Mouse (Mus musculus): Measurements from ENCODE around the gene Esrrg.

The Esrrg gene

GRCm38 (mm10) chr1:187907407-187907806 lies 298.8 kb downstream of the Esrrg start:
- no peak for DNase-seq (ENCODE audit: low spot score in 2 of 2)

- DNase-seq (ENCODE audit: low spot score in 2 of 2): no peak
Measured at GRCm38 (mm10) chr1:187907871-187908270, 299.3 kb downstream of the Esrrg start.

GRCm38 (mm10) chr1:187910718-187911117 lies 302.1 kb downstream of the Esrrg start:
- peak; percentile 13 to 17 for DNase-seq (ENCODE audit: low spot score in 2 of 2)

GRCm38 (mm10) chr1:187911201-187911600 lies 302.6 kb downstream of the Esrrg start:
- no peak for DNase-seq (ENCODE audit: low spot score in 2 of 2)

- DNase-seq (ENCODE audit: low spot score in 2 of 2): no peak
Measured at GRCm38 (mm10) chr1:187918303-187918702, 309.7 kb downstream of the Esrrg start.

GRCm38 (mm10) chr1:187918939-187919338 lies 310.3 kb downstream of the Esrrg start:
- DNase-seq (ENCODE audit: low spot score in 2 of 2): no peak

- no peak for DNase-seq (ENCODE audit: low spot score in 2 of 2)
Measured at GRCm38 (mm10) chr1:187920156-187920777, 311.7 kb downstream of the Esrrg start.

GRCm38 (mm10) chr1:187931146-187931545 lies 322.6 kb downstream of the Esrrg start:
- DNase-seq (ENCODE audit: low spot score in 2 of 2): no peak

- DNase-seq (ENCODE audit: low spot score in 2 of 2): no peak
Measured at GRCm38 (mm10) chr1:187938652-187939051, 330.1 kb downstream of the Esrrg start.

- no peak for DNase-seq (ENCODE audit: low spot score in 2 of 2)
Measured at GRCm38 (mm10) chr1:187939078-187939477, 330.5 kb downstream of the Esrrg start.

- DNase-seq (ENCODE audit: low spot score in 2 of 2): no peak
Measured at GRCm38 (mm10) chr1:187951506-187951905, 342.9 kb downstream of the Esrrg start.

GRCm38 (mm10) chr1:187956702-187957101 lies 348.1 kb downstream of the Esrrg start:
- DNase-seq (ENCODE audit: low spot score in 2 of 2): no peak

GRCm38 (mm10) chr1:187959192-187959591 lies 350.6 kb downstream of the Esrrg start:
- DNase-seq (ENCODE audit: low spot score in 2 of 2): no peak

- no peak for DNase-seq (ENCODE audit: low spot score in 2 of 2)
Measured at GRCm38 (mm10) chr1:187961452-187961851, 352.9 kb downstream of the Esrrg start.

- DNase-seq (ENCODE audit: low spot score in 2 of 2): no peak
Measured at GRCm38 (mm10) chr1:187964829-187965760, 356.5 kb downstream of the Esrrg start.

- no peak for DNase-seq (ENCODE audit: low spot score in 2 of 2)
Measured at GRCm38 (mm10) chr1:187965921-187966320, 357.3 kb downstream of the Esrrg start.

- no peak for DNase-seq (ENCODE audit: low spot score in 2 of 2)
Measured at GRCm38 (mm10) chr1:187968379-187968778, 359.8 kb downstream of the Esrrg start.

GRCm38 (mm10) chr1:187969491-187969890 lies 360.9 kb downstream of the Esrrg start:
- no peak for DNase-seq (ENCODE audit: low spot score in 2 of 2)

GRCm38 (mm10) chr1:187974396-187974795 lies 365.8 kb downstream of the Esrrg start:
- DNase-seq (ENCODE audit: low spot score in 2 of 2): peak; percentile 58 to 66

- DNase-seq (ENCODE audit: low spot score in 2 of 2): no peak
Measured at GRCm38 (mm10) chr1:187975465-187976352, 367.1 kb downstream of the Esrrg start.

- no peak for DNase-seq (ENCODE audit: low spot score in 2 of 2)
Measured at GRCm38 (mm10) chr1:187976353-187976730, 367.8 kb downstream of the Esrrg start.

- no peak for DNase-seq (ENCODE audit: low spot score in 2 of 2)
Measured at GRCm38 (mm10) chr1:187981028-187981427, 372.4 kb downstream of the Esrrg start.

All from right cerebral cortex, adult 2 months (tissue).